Mouse (Mus musculus) spleen, adult 2 months (tissue): ENCODE results near the gene Stag1. TPM values are rescaled to one million over a fixed set of nuclear protein-coding genes. Genes with fewer than 3 reads are reported as not detected.
A peak's percentile ranks its signal among the peaks of the same experiment; 100 is the strongest.

Experiments used
- DNase-seq, 2 experiments: peaks; one replicate each; pipeline versions ENCODE4 v3.0.0 to v3.0.0-alpha.2; 2012 to 2021; ENCODE audit warnings: low spot score in 2 of 2, low read depth in 1 of 2
- H3K27ac ChIP-seq: fragments of 200-500 bp; 2 replicates; pipeline ENCODE4 v1.5.1; 2012; ENCODE audit warnings: low read length, inconsistent platforms; ENCODE audit not compliant: insufficient read depth
- H3K27me3 ChIP-seq: fragments of 200-500 bp; 2 replicates; pipeline ENCODE4 v1.6.1; 2012; ENCODE audit warnings: mild to moderate bottlenecking, moderate library complexity, low read length, inconsistent platforms; ENCODE audit not compliant: control insufficient read depth, insufficient read depth
- H3K36me3 ChIP-seq: fragments of 200-500 bp; 2 replicates; pipeline ENCODE4 v1.6.1; 2012; ENCODE audit warnings: mild to moderate bottlenecking, low read length, inconsistent platforms; ENCODE audit not compliant: control insufficient read depth, insufficient read depth
- H3K4me1 ChIP-seq: fragments of 200-500 bp; 2 replicates; pipeline ENCODE4 v1.6.1; 2011; ENCODE audit warnings: inconsistent platforms; ENCODE audit not compliant: control insufficient read depth, insufficient read depth, insufficient read length
- H3K4me3 ChIP-seq: fragments of 200-500 bp; 2 replicates; pipeline ENCODE4 v1.5.1; 2011; ENCODE audit warnings: mild to moderate bottlenecking, inconsistent platforms; ENCODE audit not compliant: insufficient read depth, insufficient read length; ENCODE audit errors: extremely low read depth
- CTCF ChIP-seq: fragments of 200-500 bp; IDR thresholded peaks from 2 replicates; pipeline ENCODE4 v1.5.1; 2011; ENCODE audit warnings: mild to moderate bottlenecking, inconsistent platforms; ENCODE audit not compliant: insufficient read depth, insufficient read length, insufficient replicate concordance; ENCODE audit errors: extremely low read depth
- POLR2A ChIP-seq: fragments of 200-500 bp; IDR thresholded peaks from 2 replicates; pipeline ENCODE4 v1.6.1; 2011; ENCODE audit warnings: low read depth, low read length, inconsistent platforms
- WGBS: fragments of 180-500 bp; shearing (Covaris S2); methylation state at CpG from one replicate; pipeline ENCODE4 v1.1.7; 2018; 5-methylcytosine and 5-hydroxymethylcytosine counted together
- polyA plus RNA-seq: library from polyadenylated mRNA; depleted of rRNA; stranded (reverse); fragments of >200 nt; gene quantifications from 2 replicates; pipeline ENCODE4 v1.2.3, GENCODE M21; 2012; rRNA removed

The Stag1 gene
- 2.1 and 2.5 TPM in 2 replicates for polyA plus RNA-seq

DNA sequence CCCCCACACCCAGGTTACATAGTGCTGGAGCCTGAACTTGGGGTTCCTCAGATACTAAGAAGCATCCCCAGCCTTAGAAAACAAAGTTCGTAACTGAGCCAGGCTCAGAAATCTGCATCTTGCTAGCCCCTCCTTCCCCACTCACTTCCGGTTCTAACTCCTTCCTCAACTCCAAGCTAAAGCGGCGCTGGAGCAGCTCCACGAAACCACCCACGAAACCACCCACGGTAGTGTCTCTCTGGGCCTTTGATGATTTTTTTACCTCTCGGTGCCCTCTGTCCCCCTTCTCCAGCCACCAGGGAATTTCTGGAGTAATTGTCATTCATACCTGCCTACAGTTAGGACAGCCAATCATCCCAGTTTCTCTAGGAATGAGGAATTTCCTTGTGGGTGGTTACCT, at the start of gene Stag1:
Gene Stag1, plus strand, starts transcription at position 253 of the 400 bp plus-strand sequence.
- TF ChIP-seq POLR2A (no peak), CTCF (no peak)
- DNase-seq = no peak
- no peak within 1 kb of the TSS for H3K27ac ChIP-seq
- no peaks in the 10 kb centered on the region for H3K4me1 ChIP-seq
- no peaks in the 10 kb centered on the region for H3K36me3 ChIP-seq
- H3K4me3 ChIP-seq = no peak within 1 kb of the TSS
- WGBS = 84% methylated on average over 8 of the region's 8 CpGs
- no peaks in the 10 kb centered on the region for H3K27me3 ChIP-seq

DNA sequence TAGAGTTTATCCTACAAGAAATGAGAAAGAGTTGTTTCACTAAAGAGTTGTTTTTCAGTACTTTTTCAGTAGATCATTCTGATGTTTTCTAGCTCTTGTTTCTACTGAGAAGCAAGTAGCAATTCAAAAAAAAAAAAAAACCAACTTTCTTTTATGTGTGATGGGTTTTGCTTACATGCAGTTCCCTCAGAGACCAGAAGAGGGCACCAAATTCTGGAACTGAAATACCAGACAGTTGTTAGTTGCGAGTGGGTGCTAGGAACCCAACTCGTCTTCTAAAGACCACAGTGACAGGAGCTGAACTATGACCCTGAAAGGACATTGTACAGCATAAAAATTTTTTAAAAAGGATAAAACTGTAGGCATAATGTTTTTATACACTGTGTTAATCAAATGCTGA, 49.3 kb upstream of the Stag1 start:
- Histone ChIP-seq H3K4me3 (no peak overlapping the region), H3K27ac (no peak overlapping the region), H3K27me3 (no peaks in the 10 kb centered on the region), H3K36me3 (no peaks in the 10 kb centered on the region), H3K4me1 (peaks cover 3% of the 10 kb centered on the region; the same call in 1 of the 2 replicates)
- DNase-seq = peak; percentile 25 to 31
- WGBS = 87% methylated on average over 2 of the region's 2 CpGs
- no peak for TF ChIP-seq CTCF
- TF ChIP-seq POLR2A = no peak

DNA sequence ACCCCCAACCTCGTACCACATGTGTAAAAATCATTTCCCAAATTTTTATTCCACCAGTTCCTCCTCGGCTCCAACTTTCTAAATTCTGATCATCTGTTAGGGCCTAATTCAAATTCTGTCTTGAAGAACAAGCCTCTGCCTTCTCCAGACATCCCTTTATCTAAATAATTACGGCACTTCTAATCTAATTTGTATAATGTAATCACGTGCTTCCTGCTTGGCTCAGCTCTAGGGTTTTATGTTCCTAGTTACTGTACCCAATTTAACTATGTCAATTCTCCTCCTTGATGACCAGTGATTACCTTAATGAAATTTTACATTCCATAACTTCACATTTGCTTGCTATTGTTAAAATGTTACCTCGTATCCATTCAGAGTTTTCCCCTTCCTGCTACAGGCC, 41.9 kb upstream of the Stag1 start:
- 85% methylated on average over 5 of the region's 5 CpGs for WGBS
- Histone ChIP-seq H3K4me3 (no peak overlapping the region), H3K27me3 (no peaks in the 10 kb centered on the region), H3K4me1 (no peaks in the 10 kb centered on the region), H3K27ac (no peak overlapping the region), H3K36me3 (no peaks in the 10 kb centered on the region)
- DNase-seq = no peak
- TF ChIP-seq POLR2A (no peak), CTCF (no peak)

DNA sequence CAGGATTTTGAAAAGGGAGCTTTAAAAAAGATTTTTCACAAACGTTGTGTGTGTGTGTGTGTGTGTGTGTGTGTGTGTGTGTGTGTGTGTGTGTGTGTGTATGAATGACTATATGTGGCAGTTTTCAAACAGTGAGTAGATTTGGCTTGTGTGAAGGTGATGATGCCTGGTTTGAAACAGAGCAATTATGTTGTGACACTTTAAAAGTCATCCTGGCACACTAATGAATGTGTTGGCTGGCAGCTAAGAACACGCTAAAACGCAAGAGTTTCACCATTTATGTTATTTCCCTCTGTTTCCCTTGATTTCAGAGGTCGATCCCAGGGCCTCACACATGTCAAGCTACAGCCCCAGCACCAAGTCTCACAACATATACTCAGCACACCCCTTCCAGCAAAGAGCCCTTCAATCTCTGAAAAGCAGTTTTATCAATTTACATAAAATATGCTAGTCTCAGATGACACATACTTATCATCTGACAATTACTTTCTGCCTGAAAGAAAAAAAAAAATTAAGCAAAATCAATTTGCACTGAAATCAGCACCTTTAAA, 39.5 kb upstream of the Stag1 start:
- no peak overlapping the region for H3K4me3 ChIP-seq
- no peaks in the 10 kb centered on the region for H3K36me3 ChIP-seq
- DNase-seq = no peak
- no peaks in the 10 kb centered on the region for H3K4me1 ChIP-seq
- H3K27ac ChIP-seq = no peak overlapping the region
- TF ChIP-seq POLR2A = no peak
- no peak for TF ChIP-seq CTCF
- 88% methylated on average over 4 of the region's 4 CpGs for WGBS
- H3K27me3 ChIP-seq = no peaks in the 10 kb centered on the region

DNA sequence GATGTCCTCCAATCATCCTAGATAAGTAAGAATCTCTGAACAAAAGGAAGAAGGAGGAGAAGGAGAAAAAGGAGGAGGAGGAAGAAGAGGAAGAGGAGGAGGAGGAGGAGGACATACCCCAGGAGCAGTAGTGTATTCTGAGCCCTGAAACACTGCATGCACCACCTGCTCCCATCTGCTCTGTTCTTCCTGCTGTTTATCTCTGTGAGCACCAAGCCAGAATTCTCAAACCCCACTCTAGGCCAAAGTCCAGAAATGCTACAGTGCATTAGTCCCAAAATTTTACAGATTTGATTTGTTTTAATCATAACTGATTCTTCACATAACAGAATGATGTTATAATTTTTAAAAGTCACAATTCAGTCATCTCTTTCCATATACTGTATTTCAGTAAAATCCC, 38.6 kb upstream of the Stag1 start:
- DNase-seq = no peak
- Histone ChIP-seq H3K4me3 (no peak overlapping the region), H3K27me3 (no peaks in the 10 kb centered on the region), H3K27ac (no peak overlapping the region), H3K36me3 (no peaks in the 10 kb centered on the region), H3K4me1 (no peaks in the 10 kb centered on the region)
- TF ChIP-seq CTCF (no peak), POLR2A (no peak)

DNA sequence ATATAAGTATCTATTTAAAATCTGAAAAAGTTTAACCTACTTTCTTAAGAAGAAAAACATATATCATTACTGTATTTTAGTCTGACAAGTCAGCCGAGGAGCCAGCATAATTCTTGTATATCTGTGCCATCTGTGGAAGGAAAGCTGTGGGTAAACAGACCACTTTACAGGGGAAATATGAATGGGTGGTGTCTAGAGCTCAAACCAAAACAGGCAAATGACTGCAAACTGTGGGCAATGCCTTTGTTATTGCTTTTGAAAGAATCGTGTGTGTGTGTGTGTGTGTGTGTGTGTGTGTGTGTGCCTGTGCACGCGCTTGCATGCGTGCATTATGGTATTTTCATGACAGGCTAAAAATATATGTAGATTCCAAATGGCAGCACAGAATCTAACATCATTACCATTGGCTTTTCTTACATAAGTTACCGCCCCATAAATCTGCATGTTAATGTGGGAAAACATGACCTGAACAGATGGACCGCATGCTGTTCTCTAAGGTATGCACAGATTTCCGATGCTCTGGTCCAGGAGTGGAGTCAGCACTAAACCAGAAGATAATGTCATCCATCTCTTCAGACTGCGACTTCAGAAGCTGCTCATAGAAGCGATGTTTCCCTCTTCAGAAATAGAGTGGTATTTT, 37.2 kb upstream of the Stag1 start:
- WGBS = 87% methylated on average over 10 of the region's 10 CpGs
- no peak for DNase-seq

More for the DNA sequence above, 37.2 kb upstream of the Stag1 start:
- no peak overlapping the region for H3K27ac ChIP-seq
- TF ChIP-seq POLR2A (no peak), CTCF (no peak)
- no peak overlapping the region for H3K4me3 ChIP-seq
- H3K36me3 ChIP-seq = no peaks in the 10 kb centered on the region
- no peaks in the 10 kb centered on the region for H3K27me3 ChIP-seq
- H3K4me1 ChIP-seq = no peaks in the 10 kb centered on the region
